Mouse (Mus musculus) MEL (cell line): ENCODE data around the gene Caly. TPM values are rescaled to one million over a fixed set of nuclear protein-coding genes. Genes with fewer than 3 reads are reported as not detected.
A peak's percentile ranks its signal among the peaks of the same experiment; 100 is the strongest.

Source experiments
- DNase-seq: peaks from one replicate; pipeline ENCODE4 v3.0.0; 2011; ENCODE audit warnings: low read depth, low spot score
- H3K27ac ChIP-seq: 2 replicates; pipeline ENCODE4 v1.5.1; 2012; ENCODE audit warnings: low read depth, mild to moderate bottlenecking, control low read depth, low read length, moderate library complexity; ENCODE audit not compliant: control insufficient read depth
- H3K27me3 ChIP-seq, 2 experiments: fragments of 150-350 bp in 1 of 2; sonication (generic) in 1 of 2; 2 replicates each; pipeline ENCODE4 v1.6.1; 2012; ENCODE audit warnings: low read length in 2 of 2, mild to moderate bottlenecking in 2 of 2, improper control_type of control experiment in 1 of 2, moderate library complexity in 1 of 2; ENCODE audit not compliant: insufficient read depth in 2 of 2, control insufficient read depth in 1 of 2
- H3K36me3 ChIP-seq, 2 experiments: 2 replicates each; pipeline ENCODE4 v1.6.1; 2012 to 2014; ENCODE audit warnings: low read length in 2 of 2, improper control_type of control experiment in 1 of 2, inconsistent platforms in 1 of 2, mild to moderate bottlenecking in 1 of 2; ENCODE audit not compliant: insufficient read depth in 2 of 2, control insufficient read depth in 1 of 2
- H3K4me1 ChIP-seq, 2 experiments: fragments of 150-350 bp in 1 of 2; sonication (generic) in 1 of 2; 2 replicates each; pipeline ENCODE4 v1.6.1; 2012; ENCODE audit warnings: low read length in 2 of 2, improper control_type of control experiment in 1 of 2, mild to moderate bottlenecking in 1 of 2; ENCODE audit not compliant: insufficient read depth in 2 of 2, control insufficient read depth in 1 of 2
- H3K4me3 ChIP-seq, 2 experiments: fragments of 150-350 bp in 1 of 2; sonication (generic) in 1 of 2; 2 replicates each; pipeline ENCODE4 v1.5.1; 2012; ENCODE audit warnings: low read depth in 2 of 2, low read length in 2 of 2, mild to moderate bottlenecking in 2 of 2, moderate library complexity in 2 of 2, control low read depth in 1 of 2, improper control_type of control experiment in 1 of 2; ENCODE audit not compliant: control insufficient read depth in 1 of 2, insufficient read depth in 1 of 2
- H3K79me2 ChIP-seq: 2 replicates; pipeline ENCODE4 v1.6.1; 2012; ENCODE audit warnings: mild to moderate bottlenecking, low read length, moderate library complexity; ENCODE audit not compliant: control insufficient read depth, poor library complexity, insufficient read depth
- H3K9ac ChIP-seq: 2 replicates; pipeline ENCODE4 v1.6.1; 2012; ENCODE audit warnings: low read depth, mild to moderate bottlenecking, control low read depth, low read length, moderate library complexity; ENCODE audit not compliant: control insufficient read depth, poor library complexity, severe bottlenecking
- H3K9me3 ChIP-seq: fragments of 150-350 bp; sonication (generic); replicated peaks from 2 replicates; pipeline ENCODE4 v1.6.1; 2012; ENCODE audit warnings: mild to moderate bottlenecking, low read length, improper control_type of control experiment, moderate library complexity; ENCODE audit not compliant: insufficient read depth
- BHLHE40 ChIP-seq: IDR thresholded peaks from 2 replicates; pipeline ENCODE4 v1.6.1; 2012; ENCODE audit warnings: low read depth, mild to moderate bottlenecking, inconsistent platforms, low read length, improper control_type of control experiment, borderline replicate concordance
- CHD2 ChIP-seq: IDR thresholded peaks from 2 replicates; pipeline ENCODE4 v1.6.1; 2011; ENCODE audit warnings: low read length, improper control_type of control experiment
- E2F4 ChIP-seq: IDR thresholded peaks from 2 replicates; pipeline ENCODE4 v1.6.1; 2011; ENCODE audit warnings: low read depth, low read length, improper control_type of control experiment, borderline replicate concordance
- GABPA ChIP-seq: IDR thresholded peaks from 2 replicates; pipeline ENCODE4 v1.6.1; 2012; ENCODE audit warnings: low read depth, mild to moderate bottlenecking, inconsistent platforms, low read length, improper control_type of control experiment, moderate library complexity
- HCFC1 ChIP-seq: IDR thresholded peaks from 2 replicates; pipeline ENCODE4 v1.6.1; 2012; ENCODE audit warnings: low read depth, mild to moderate bottlenecking, inconsistent platforms, low read length, improper control_type of control experiment, moderate library complexity
- KAT2A ChIP-seq: conservative IDR thresholded peaks from 2 replicates; pipeline ENCODE4 v1.6.1; 2012; ENCODE audit warnings: low read depth, low read length, improper control_type of control experiment, inconsistent platforms
- MAFK ChIP-seq: IDR thresholded peaks from 2 replicates; pipeline ENCODE4 v1.6.1; 2011; ENCODE audit warnings: low read depth, mild to moderate bottlenecking, low read length, improper control_type of control experiment, borderline replicate concordance
- MAX ChIP-seq: IDR thresholded peaks from 2 replicates; pipeline ENCODE4 v1.6.1; 2011; ENCODE audit warnings: low read length, improper control_type of control experiment
- MAZ ChIP-seq: IDR thresholded peaks from 2 replicates; pipeline ENCODE4 v1.6.1; 2012; ENCODE audit warnings: low read depth, mild to moderate bottlenecking, inconsistent platforms, low read length, improper control_type of control experiment
- MYB ChIP-seq: IDR thresholded peaks from 2 replicates; pipeline ENCODE4 v1.6.1; 2011; ENCODE audit warnings: mild to moderate bottlenecking, low read depth, low read length, improper control_type of control experiment
- MYC ChIP-seq: IDR thresholded peaks from 2 replicates; pipeline ENCODE4 v1.6.1; 2011; ENCODE audit warnings: low read depth, mild to moderate bottlenecking, low read length, improper control_type of control experiment, moderate library complexity
- NRF1 ChIP-seq: IDR thresholded peaks from 2 replicates; pipeline ENCODE4 v1.6.1; 2014; ENCODE audit warnings: low read depth, mild to moderate bottlenecking, inconsistent platforms, low read length, improper control_type of control experiment, moderate library complexity; ENCODE audit not compliant: poor library complexity, insufficient read depth, severe bottlenecking
- POLR2A ChIP-seq, 2 experiments: IDR thresholded peaks; 2 replicates each; pipeline ENCODE4 v1.6.1; 2011 to 2012; ENCODE audit warnings: low read length in 2 of 2, mild to moderate bottlenecking in 2 of 2, control low read depth in 1 of 2, improper control_type of control experiment in 1 of 2, low read depth in 1 of 2, moderate library complexity in 1 of 2; ENCODE audit not compliant: control insufficient read depth in 1 of 2, insufficient read depth in 1 of 2, poor library complexity in 1 of 2
- POLR2AphosphoS5 ChIP-seq: IDR thresholded peaks from 2 replicates; pipeline ENCODE4 v1.6.1; 2012; ENCODE audit warnings: low read depth, borderline replicate concordance, mild to moderate bottlenecking, inconsistent platforms, low read length, moderate library complexity, mixed read lengths
- RAD21 ChIP-seq: IDR thresholded peaks from 2 replicates; pipeline ENCODE4 v1.6.1; 2011; ENCODE audit warnings: mild to moderate bottlenecking, low read depth, low read length, improper control_type of control experiment
- SIN3A ChIP-seq: IDR thresholded peaks from 2 replicates; pipeline ENCODE4 v1.6.1; 2012; ENCODE audit warnings: low read length, improper control_type of control experiment, inconsistent platforms
- SMC3 ChIP-seq: IDR thresholded peaks from 2 replicates; pipeline ENCODE4 v1.6.1; 2011; ENCODE audit warnings: low read depth, low read length, improper control_type of control experiment
- TAL1 ChIP-seq: IDR thresholded peaks from 2 replicates; pipeline ENCODE4 v1.6.1; 2012; ENCODE audit warnings: mild to moderate bottlenecking, inconsistent platforms, low read length, moderate library complexity, mixed read lengths
- UBTF ChIP-seq: IDR thresholded peaks from 2 replicates; pipeline ENCODE4 v1.6.1; 2012; ENCODE audit warnings: low read depth, mild to moderate bottlenecking, inconsistent platforms, low read length, improper control_type of control experiment, moderate library complexity, borderline replicate concordance; ENCODE audit not compliant: insufficient read depth
- ZKSCAN1 ChIP-seq: IDR thresholded peaks from 2 replicates; pipeline ENCODE4 v1.6.1; 2012; ENCODE audit warnings: low read depth, mild to moderate bottlenecking, inconsistent platforms, low read length, improper control_type of control experiment, moderate library complexity
- polyA plus RNA-seq, 2 experiments: library from polyadenylated mRNA; stranded (reverse) in 1 of 2; unstranded in 1 of 2; fragments of >175 nt in 1 of 2; fragments of >200 nt in 1 of 2; gene quantifications; 2 replicates each; pipeline versions ENCODE4 v1.2.1 to v1.2.4; 2012; ENCODE audit warnings: low replicate concordance in 2 of 2, low read depth in 1 of 2; ENCODE audit not compliant: insufficient read length in 2 of 2, insufficient read depth in 1 of 2, missing spikeins in 1 of 2
- total RNA-seq: library from RNA; depleted of rRNA; stranded (reverse); fragments of 300-350 nt; gene quantifications from 2 replicates; pipeline ENCODE4 v1.2.3, GENCODE M21; 2012

The Caly gene
- total and polyA plus RNA-seq, 3 experiments = 0.11 TPM; not detected in 2

GRCm38 (mm10) chr7:140104009-140104408 is 21.7 kb upstream of the Caly start:
- H3K79me2 ChIP-seq = no peaks in the 10 kb centered on the region
- no peak for TF ChIP-seq HCFC1
- no peak for TF ChIP-seq MYC
- TF ChIP-seq MYB = no peak
- TF ChIP-seq ZKSCAN1 = no peak
- TF ChIP-seq POLR2AphosphoS5 = no peak
- no peak for TF ChIP-seq TAL1
- no peak for TF ChIP-seq POLR2A (IDR thresholded peaks at IDR 0.05; ENCODE audit: control insufficient read depth in 1 of 2, insufficient read depth in 1 of 2, low read depth in 1 of 2, low read length in 2 of 2, poor library complexity in 1 of 2)
- TF ChIP-seq GABPA = no peak
- TF ChIP-seq RAD21 = no peak
- TF ChIP-seq CHD2 = no peak
- no peak for TF ChIP-seq SMC3
- no peak for TF ChIP-seq BHLHE40
- TF ChIP-seq E2F4 = no peak
- no peak for TF ChIP-seq SIN3A
- no peak for TF ChIP-seq UBTF
- TF ChIP-seq MAFK = no peak
- TF ChIP-seq MAX = no peak
- TF ChIP-seq NRF1 = no peak
- no peak for TF ChIP-seq KAT2A
- H3K9ac ChIP-seq = no peak overlapping the region
- no peak overlapping the region for H3K27ac ChIP-seq
- H3K27me3 ChIP-seq = no peaks in the 10 kb centered on the region
- H3K4me1 ChIP-seq = no peaks in the 10 kb centered on the region
- no peak overlapping the region for H3K4me3 ChIP-seq
- no peaks in the 10 kb centered on the region for H3K9me3 ChIP-seq
- H3K36me3 ChIP-seq = no peaks in the 10 kb centered on the region
- no peak for DNase-seq

- Histone ChIP-seq H3K27ac (no peak within 1 kb of the TSS), H3K9ac (peak within 1 kb of the TSS; percentile 35), H3K79me2 (no peaks in the 10 kb centered on the region), H3K9me3 (no peaks in the 10 kb centered on the region), H3K4me1 (peaks cover 0 to 10% of the 10 kb centered on the region in 2 experiments; a peak in 2 of 4 replicates), H3K4me3 (peak within 1 kb of the TSS in 1 of 2 experiments; percentile 6; a peak in 3 of 4 replicates), H3K27me3 (no peaks in the 10 kb centered on the region), H3K36me3 (peaks cover 0 to 7% of the 10 kb centered on the region in 2 experiments; a peak in 2 of 4 replicates)
- DNase-seq = peak; percentile 65
- TF ChIP-seq NRF1 = peak; percentile 18; the same call in 1 of the 2 replicates
- TF ChIP-seq MAZ = no peak
Measured at GRCm38 (mm10) chr7:140101993-140102860, 19.9 kb upstream of the Caly start, which contains the start of gene Fuom. Fuom (minus strand) TSS chr7:140102441.
